Mouse (Mus musculus) hindbrain, embryonic 11.5 days (tissue): Measurements from ENCODE around the gene Olfr1233. TPM values are rescaled to one million over a fixed set of nuclear protein-coding genes. Genes with fewer than 3 reads are reported as not detected.

Experiments used
- ATAC-seq: fragments of 200-750 bp; cut with Nextera tagmentation; 2 replicates; pipeline ENCODE4 v1.8.0; 2017; ENCODE audit warnings: mild to moderate bottlenecking, moderate TSS enrichment, moderate library complexity; ENCODE audit not compliant: low FRiP score
- DNase-seq: peaks from one replicate; pipeline ENCODE4 v3.0.0-alpha.2; 2015; ENCODE audit warnings: low spot score
- H3K27ac ChIP-seq: fragments of 300-500 bp; sonication (generic); 2 replicates; pipeline ENCODE4 v1.5.1; 2014; ENCODE audit warnings: mild to moderate bottlenecking, low read depth, low read length
- H3K27me3 ChIP-seq: fragments of 300-500 bp; sonication (generic); 2 replicates; pipeline ENCODE4 v1.6.1; 2014; ENCODE audit warnings: mild to moderate bottlenecking, low read length, moderate library complexity, mixed read lengths; ENCODE audit not compliant: control insufficient read depth, insufficient read depth
- H3K36me3 ChIP-seq: fragments of 300-500 bp; sonication (generic); 2 replicates; pipeline ENCODE4 v1.6.1; 2014; ENCODE audit warnings: mild to moderate bottlenecking, low read length, moderate library complexity, mixed read lengths; ENCODE audit not compliant: control insufficient read depth, insufficient read depth
- H3K4me1 ChIP-seq: fragments of 300-500 bp; sonication (generic); replicated peaks from 2 replicates; pipeline ENCODE4 v1.6.1; 2014; ENCODE audit warnings: low read length, mixed read lengths; ENCODE audit not compliant: control insufficient read depth, insufficient read depth
- H3K4me2 ChIP-seq: fragments of 300-500 bp; sonication (generic); replicated peaks from 2 replicates; pipeline ENCODE4 v1.6.1; 2014; ENCODE audit warnings: mild to moderate bottlenecking, low read depth, low read length
- H3K4me3 ChIP-seq: fragments of 300-500 bp; sonication (generic); 2 replicates; pipeline ENCODE4 v1.5.1; 2014; ENCODE audit warnings: low read depth, low read length
- H3K9ac ChIP-seq: fragments of 300-500 bp; sonication (generic); 2 replicates; pipeline ENCODE4 v1.6.1; 2014; ENCODE audit warnings: low read depth, low read length
- H3K9me3 ChIP-seq: fragments of 300-500 bp; sonication (generic); 2 replicates; pipeline ENCODE4 v1.6.1; 2016; ENCODE audit warnings: low read length; ENCODE audit not compliant: control insufficient read depth
- WGBS: fragments of 180-500 bp; shearing (Covaris S2); extraction: QIAGEN DNeasy Blood & Tissue Kit; methylation state at CpG from one replicate; pipeline ENCODE4 v1.1.7; 2014; 5-methylcytosine and 5-hydroxymethylcytosine counted together
- polyA plus RNA-seq: library from polyadenylated mRNA; unstranded; fragments of >200 nt; fragmentation: Nextera tagmentation; extraction: Ambion mirVana; gene quantifications from 2 replicates; pipeline ENCODE4 v1.2.1, GENCODE M21; 2014

Olfr1233 gene
- not detected in 2 replicates for polyA plus RNA-seq

GRCm38 (mm10) chr2:89342298-89342697 is at the start of gene Olfr1233:
Gene Olfr1233 (minus strand): TSS chr2:89342398.
- no peak within 1 kb of the TSS for H3K4me2 ChIP-seq
- no peak within 1 kb of the TSS for H3K9ac ChIP-seq
- no peaks in the 10 kb centered on the region for H3K27me3 ChIP-seq
- no peak within 1 kb of the TSS for H3K4me3 ChIP-seq
- H3K36me3 ChIP-seq: no peaks in the 10 kb centered on the region
- H3K9me3 ChIP-seq: no peaks in the 10 kb centered on the region
- DNase-seq (no peak), ATAC-seq (no peak)
- no peak within 1 kb of the TSS for H3K27ac ChIP-seq
- no peaks in the 10 kb centered on the region for H3K4me1 ChIP-seq

GRCm38 (mm10) chr2:89364765-89365164 is 22.6 kb upstream of the Olfr1233 start, which contains the start of gene Olfr1234:
Gene Olfr1234 (minus strand): TSS chr2:89364865.
- H3K4me2 ChIP-seq: no peak within 1 kb of the TSS
- no peaks in the 10 kb centered on the region for H3K4me1 ChIP-seq
- H3K27me3 ChIP-seq: no peaks in the 10 kb centered on the region
- 88% methylated on average over 4 of the region's 4 CpGs for WGBS
- H3K9ac ChIP-seq: no peak within 1 kb of the TSS
- no peaks in the 10 kb centered on the region for H3K36me3 ChIP-seq
- H3K27ac ChIP-seq: no peak within 1 kb of the TSS
- H3K9me3 ChIP-seq: no peaks in the 10 kb centered on the region
- no peak for ATAC-seq
- DNase-seq: no peak
- no peak within 1 kb of the TSS for H3K4me3 ChIP-seq

GRCm38 (mm10) chr2:89329575-89329974 is 12.6 kb downstream of the Olfr1233 start, which contains the start of gene Olfr1232:
Gene Olfr1232 (minus strand): TSS chr2:89329675.
- Histone ChIP-seq H3K9ac (no peak within 1 kb of the TSS), H3K9me3 (no peaks in the 10 kb centered on the region), H3K27me3 (no peaks in the 10 kb centered on the region), H3K4me1 (no peaks in the 10 kb centered on the region), H3K27ac (no peak within 1 kb of the TSS), H3K4me2 (no peak within 1 kb of the TSS), H3K4me3 (no peak within 1 kb of the TSS), H3K36me3 (no peaks in the 10 kb centered on the region)
- ATAC-seq: no peak
- no peak for DNase-seq

- Histone ChIP-seq H3K4me1 (no peaks in the 10 kb centered on the region), H3K27me3 (no peaks in the 10 kb centered on the region), H3K4me2 (no peak within 1 kb of the TSS), H3K4me3 (no peak within 1 kb of the TSS), H3K9ac (no peak within 1 kb of the TSS), H3K36me3 (no peaks in the 10 kb centered on the region), H3K27ac (no peak within 1 kb of the TSS), H3K9me3 (no peaks in the 10 kb centered on the region)
- WGBS: 82% methylated on average over 2 of the region's 2 CpGs
- DNase-seq (no peak), ATAC-seq (no peak)
Measured at GRCm38 (mm10) chr2:89306974-89307373, 35.2 kb downstream of the Olfr1233 start, which contains the start of gene Olfr1231. Gene Olfr1231 (minus strand): TSS chr2:89307074.

- Histone ChIP-seq H3K27me3 (no peaks in the 10 kb centered on the region), H3K4me3 (no peak within 1 kb of the TSS), H3K36me3 (no peaks in the 10 kb centered on the region), H3K4me2 (no peak within 1 kb of the TSS), H3K27ac (no peak within 1 kb of the TSS), H3K9ac (no peak within 1 kb of the TSS), H3K4me1 (no peaks in the 10 kb centered on the region), H3K9me3 (no peaks in the 10 kb centered on the region)
- no peak for ATAC-seq
- WGBS: 89% methylated on average over 1 of the region's 1 CpGs
- DNase-seq: no peak
Measured at GRCm38 (mm10) chr2:89297168-89297567, 45.0 kb downstream of the Olfr1233 start, which contains the start of gene Olfr1230. Gene Olfr1230 (minus strand): TSS chr2:89297268.

- no peak within 1 kb of the TSS for H3K4me2 ChIP-seq
- WGBS: 86% methylated on average over 2 of the region's 2 CpGs
- H3K4me3 ChIP-seq: no peak within 1 kb of the TSS
- no peak within 1 kb of the TSS for H3K27ac ChIP-seq
- DNase-seq (no peak), ATAC-seq (no peak)
- H3K36me3 ChIP-seq: no peaks in the 10 kb centered on the region
- H3K9ac ChIP-seq: no peak within 1 kb of the TSS
- no peaks in the 10 kb centered on the region for H3K4me1 ChIP-seq
- H3K27me3 ChIP-seq: no peaks in the 10 kb centered on the region
- H3K9me3 ChIP-seq: no peaks in the 10 kb centered on the region
Measured at GRCm38 (mm10) chr2:89287914-89288313, 54.3 kb downstream of the Olfr1233 start, which contains the start of gene Olfr1229. Gene Olfr1229 (minus strand): TSS chr2:89288014.

Other genes with a start within 250 kb of the Olfr1233 start
- not detected in 2 replicates for gene Olfr1220, start 235.6 kb downstream of the Olfr1233 start, polyA plus RNA-seq
- not detected in 2 replicates for gene Olfr1221, start 225.1 kb downstream of the Olfr1233 start, polyA plus RNA-seq
- gene Olfr1222, start 209.3 kb downstream of the Olfr1233 start, polyA plus RNA-seq: not detected in 2 replicates
- not detected in 2 replicates for gene Olfr1223, start 190.8 kb downstream of the Olfr1233 start, polyA plus RNA-seq
- gene Olfr1224-ps1, start 178.3 kb downstream of the Olfr1233 start, polyA plus RNA-seq: not detected in 2 replicates
- gene Olfr1225, start 167.7 kb downstream of the Olfr1233 start, polyA plus RNA-seq: not detected in 2 replicates
- not detected in 2 replicates for gene Olfr1226, start 142.3 kb downstream of the Olfr1233 start, polyA plus RNA-seq
- gene Olfr1228, start 88.3 kb downstream of the Olfr1233 start, polyA plus RNA-seq: not detected in 2 replicates
- gene Olfr1229, start 54.4 kb downstream of the Olfr1233 start, polyA plus RNA-seq: not detected in 2 replicates
- not detected in 2 replicates for gene Olfr1230, start 45.1 kb downstream of the Olfr1233 start, polyA plus RNA-seq
- gene Olfr1231, start 35.3 kb downstream of the Olfr1233 start, polyA plus RNA-seq: not detected in 2 replicates
- not detected in 2 replicates for gene Olfr1232, start 12.7 kb downstream of the Olfr1233 start, polyA plus RNA-seq
- gene Olfr1234, start 22.5 kb upstream of the Olfr1233 start, polyA plus RNA-seq: not detected in 2 replicates
- gene Olfr1238, start 67.3 kb upstream of the Olfr1233 start, polyA plus RNA-seq: not detected in 2 replicates
- gene Olfr1239, start 78.0 kb upstream of the Olfr1233 start, polyA plus RNA-seq: not detected in 2 replicates
- gene Olfr1240, start 100.6 kb upstream of the Olfr1233 start, polyA plus RNA-seq: not detected in 2 replicates
- gene Olfr1241, start 144.7 kb upstream of the Olfr1233 start, polyA plus RNA-seq: not detected in 2 replicates
- not detected in 2 replicates for gene Olfr1242, start 155.9 kb upstream of the Olfr1233 start, polyA plus RNA-seq
- gene Olfr1243, start 189.1 kb upstream of the Olfr1233 start, polyA plus RNA-seq: not detected in 2 replicates
- gene Olfr1245, start 236.0 kb upstream of the Olfr1233 start, polyA plus RNA-seq: not detected in 2 replicates